Mouse (Mus musculus): ENCODE results near the gene Gm9747. TPM values are rescaled to one million over a fixed set of nuclear protein-coding genes. Genes with fewer than 3 reads are reported as not detected.

Gene Gm9747
- total and polyA plus RNA-seq, 2 experiments = 0.05 TPM; not detected in 1

DNA sequence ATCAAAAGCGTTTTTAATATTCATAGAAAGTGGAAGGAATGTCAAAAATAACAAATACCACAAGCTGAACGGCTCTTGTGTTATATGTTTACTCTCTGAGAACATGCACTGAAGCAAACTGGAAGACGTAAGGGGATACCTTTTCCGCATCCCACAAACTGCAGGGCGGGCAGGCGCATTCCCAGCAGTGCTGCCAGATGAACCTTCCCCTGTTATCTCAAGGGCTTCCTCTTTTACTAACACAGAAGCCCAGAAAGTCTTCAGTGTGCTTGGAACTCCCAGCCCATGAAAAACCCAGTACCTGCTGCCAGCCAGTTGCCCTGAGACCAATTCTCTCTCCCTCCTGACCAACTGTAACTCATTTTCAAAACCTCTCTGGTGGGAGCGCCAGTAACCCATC, 32.3 kb upstream of the Gm9747 start:
- no peaks in the 10 kb centered on the region for H3K27me3 ChIP-seq (ENCODE audit: control insufficient read depth, insufficient read depth, low read length)
- TF ChIP-seq CTCF (IDR thresholded peaks at IDR 0.05; ENCODE audit: low read depth, low read length) = no peak
- TF ChIP-seq POLR2A (IDR thresholded peaks at IDR 0.05; ENCODE audit: extremely low read depth, insufficient read depth, low read length) = no peak
- H3K4me1 ChIP-seq (ENCODE audit: control insufficient read depth, insufficient read depth, low read length) = peaks cover 4% of the 10 kb centered on the region; the same call in 1 of the 2 replicates
- H3K4me3 ChIP-seq (ENCODE audit: insufficient read depth, low read depth, low read length) = no peak overlapping the region
- no peaks in the 10 kb centered on the region for H3K36me3 ChIP-seq (ENCODE audit: control insufficient read depth, insufficient read depth, low read length)
- H3K27ac ChIP-seq (replicated peaks; ENCODE audit: insufficient read depth, low read depth, low read length) = no peak overlapping the region
- H3K9ac ChIP-seq (ENCODE audit: low read depth, low read length) = no peak overlapping the region
- H3K79me2 ChIP-seq (ENCODE audit: control insufficient read depth, insufficient read depth, low read length) = no peaks in the 10 kb centered on the region
- no peak for DNase-seq (ENCODE audit: extremely low read depth, low read depth, low spot score)
- 79% methylated on average over 7 of the region's 7 CpGs for WGBS

DNA sequence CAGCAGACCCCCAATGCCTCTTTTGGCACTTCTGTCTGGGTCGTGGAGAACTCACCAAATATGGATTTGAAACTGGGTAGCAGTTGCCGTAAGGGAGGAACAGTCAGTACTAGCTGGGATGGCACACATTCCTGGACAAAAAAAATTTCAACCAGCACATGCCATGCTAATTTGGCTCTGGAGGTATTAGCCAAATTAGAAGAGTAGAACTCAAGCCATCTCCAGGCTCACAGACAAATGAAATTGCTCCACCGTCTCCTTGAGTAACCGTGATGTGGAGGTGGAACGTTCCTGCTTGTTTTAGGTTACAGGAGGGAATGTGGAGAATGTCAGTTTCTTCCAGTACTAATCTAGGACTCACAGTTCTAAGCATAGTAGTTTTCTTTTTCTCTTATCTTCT, 25.4 kb upstream of the Gm9747 start:
- H3K36me3 ChIP-seq (ENCODE audit: control insufficient read depth, insufficient read depth, low read length) = no peaks in the 10 kb centered on the region
- H3K27me3 ChIP-seq (ENCODE audit: control insufficient read depth, insufficient read depth, low read length) = no peaks in the 10 kb centered on the region
- no peaks in the 10 kb centered on the region for H3K79me2 ChIP-seq (ENCODE audit: control insufficient read depth, insufficient read depth, low read length)
- H3K27ac ChIP-seq (replicated peaks; ENCODE audit: insufficient read depth, low read depth, low read length) = no peak overlapping the region
- H3K4me1 ChIP-seq (ENCODE audit: control insufficient read depth, insufficient read depth, low read length) = peaks cover 3% of the 10 kb centered on the region; the same call in 1 of the 2 replicates
- H3K9ac ChIP-seq (ENCODE audit: low read depth, low read length) = no peak overlapping the region
- no peak for DNase-seq (ENCODE audit: extremely low read depth, low read depth, low spot score)
- no peak overlapping the region for H3K4me3 ChIP-seq (ENCODE audit: insufficient read depth, low read depth, low read length)
- TF ChIP-seq POLR2A (IDR thresholded peaks at IDR 0.05; ENCODE audit: extremely low read depth, insufficient read depth, low read length) (no peak), CTCF (IDR thresholded peaks at IDR 0.05; ENCODE audit: low read depth, low read length) (no peak)
- WGBS = 88% methylated on average over 5 of the region's 5 CpGs

DNA sequence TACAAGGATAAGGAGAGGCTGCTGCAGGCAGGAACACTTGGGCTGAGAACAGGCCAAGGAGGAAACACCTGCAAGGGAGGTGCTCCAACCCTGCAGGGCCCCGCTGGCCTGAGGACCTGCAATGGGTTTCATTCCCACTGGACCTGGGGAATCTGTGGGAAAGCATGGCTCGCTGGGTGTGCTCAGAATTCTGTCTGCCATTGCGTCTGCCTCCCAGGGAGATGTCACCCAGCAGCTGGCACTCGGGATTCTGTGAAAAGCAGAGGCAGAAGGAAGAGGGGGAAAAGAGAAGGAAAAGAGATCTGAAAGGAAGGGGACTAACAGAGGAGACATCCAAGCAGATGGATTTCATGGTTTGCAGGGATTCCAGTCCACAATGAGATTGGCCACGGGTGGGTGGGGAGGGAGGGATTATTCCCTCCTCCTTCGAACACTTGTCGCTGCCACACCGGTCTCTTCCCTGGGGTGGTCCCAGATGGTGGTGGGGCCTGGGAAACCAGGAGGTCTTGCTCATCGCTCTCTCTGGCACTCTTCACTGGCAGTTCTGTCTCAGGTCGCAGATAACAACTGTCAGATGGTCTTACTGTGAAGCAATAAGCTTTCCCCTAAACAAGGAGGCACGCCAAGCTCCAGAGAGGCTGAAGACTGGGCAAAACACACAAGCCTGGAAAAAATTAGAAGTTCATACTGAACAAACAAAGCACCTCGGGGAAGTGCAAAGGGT, 12.1 kb upstream of the Gm9747 start:
- DNase-seq (ENCODE audit: extremely low read depth, low read depth, low spot score) = no peak
- Histone ChIP-seq H3K27ac (replicated peaks; ENCODE audit: insufficient read depth, low read depth, low read length) (no peak overlapping the region), H3K79me2 (ENCODE audit: control insufficient read depth, insufficient read depth, low read length) (no peaks in the 10 kb centered on the region), H3K4me3 (ENCODE audit: insufficient read depth, low read depth, low read length) (no peak overlapping the region), H3K4me1 (ENCODE audit: control insufficient read depth, insufficient read depth, low read length) (no peaks in the 10 kb centered on the region), H3K36me3 (ENCODE audit: control insufficient read depth, insufficient read depth, low read length) (no peaks in the 10 kb centered on the region), H3K9ac (ENCODE audit: low read depth, low read length) (no peak overlapping the region), H3K27me3 (ENCODE audit: control insufficient read depth, insufficient read depth, low read length) (no peaks in the 10 kb centered on the region)
- 80% methylated on average over 12 of the region's 12 CpGs for WGBS
- TF ChIP-seq CTCF (IDR thresholded peaks at IDR 0.05; ENCODE audit: low read depth, low read length) (no peak), POLR2A (IDR thresholded peaks at IDR 0.05; ENCODE audit: extremely low read depth, insufficient read depth, low read length) (no peak)

DNA sequence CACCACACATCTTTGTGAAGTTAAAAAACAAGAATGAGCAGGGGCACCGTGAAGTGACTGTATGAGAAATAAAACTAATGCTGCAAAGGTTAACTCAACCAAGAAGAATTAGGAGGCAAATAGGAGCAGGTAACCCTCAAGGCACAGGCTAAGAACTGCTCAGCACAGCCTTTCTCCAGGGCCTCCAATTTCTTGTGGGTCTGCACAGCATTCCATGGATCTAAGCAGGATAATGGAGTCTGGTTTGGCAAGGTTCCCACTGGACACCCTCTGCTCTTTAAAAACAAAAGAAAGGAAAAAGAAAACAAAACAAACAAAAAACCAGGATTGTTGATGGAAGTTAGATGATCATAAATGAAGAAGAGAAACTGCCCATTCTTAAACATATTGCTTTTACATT, 11.4 kb upstream of the Gm9747 start:
- no peak overlapping the region for H3K4me3 ChIP-seq (ENCODE audit: insufficient read depth, low read depth, low read length)
- no peaks in the 10 kb centered on the region for H3K27me3 ChIP-seq (ENCODE audit: control insufficient read depth, insufficient read depth, low read length)
- no peaks in the 10 kb centered on the region for H3K4me1 ChIP-seq (ENCODE audit: control insufficient read depth, insufficient read depth, low read length)
- no peaks in the 10 kb centered on the region for H3K36me3 ChIP-seq (ENCODE audit: control insufficient read depth, insufficient read depth, low read length)
- 97% methylated on average over 1 of the region's 1 CpGs for WGBS
- TF ChIP-seq CTCF (IDR thresholded peaks at IDR 0.05; ENCODE audit: low read depth, low read length) (no peak), POLR2A (IDR thresholded peaks at IDR 0.05; ENCODE audit: extremely low read depth, insufficient read depth, low read length) (no peak)
- no peak overlapping the region for H3K9ac ChIP-seq (ENCODE audit: low read depth, low read length)
- no peak for DNase-seq (ENCODE audit: extremely low read depth, low read depth, low spot score)
- H3K79me2 ChIP-seq (ENCODE audit: control insufficient read depth, insufficient read depth, low read length) = no peaks in the 10 kb centered on the region
- H3K27ac ChIP-seq (replicated peaks; ENCODE audit: insufficient read depth, low read depth, low read length) = no peak overlapping the region

DNA sequence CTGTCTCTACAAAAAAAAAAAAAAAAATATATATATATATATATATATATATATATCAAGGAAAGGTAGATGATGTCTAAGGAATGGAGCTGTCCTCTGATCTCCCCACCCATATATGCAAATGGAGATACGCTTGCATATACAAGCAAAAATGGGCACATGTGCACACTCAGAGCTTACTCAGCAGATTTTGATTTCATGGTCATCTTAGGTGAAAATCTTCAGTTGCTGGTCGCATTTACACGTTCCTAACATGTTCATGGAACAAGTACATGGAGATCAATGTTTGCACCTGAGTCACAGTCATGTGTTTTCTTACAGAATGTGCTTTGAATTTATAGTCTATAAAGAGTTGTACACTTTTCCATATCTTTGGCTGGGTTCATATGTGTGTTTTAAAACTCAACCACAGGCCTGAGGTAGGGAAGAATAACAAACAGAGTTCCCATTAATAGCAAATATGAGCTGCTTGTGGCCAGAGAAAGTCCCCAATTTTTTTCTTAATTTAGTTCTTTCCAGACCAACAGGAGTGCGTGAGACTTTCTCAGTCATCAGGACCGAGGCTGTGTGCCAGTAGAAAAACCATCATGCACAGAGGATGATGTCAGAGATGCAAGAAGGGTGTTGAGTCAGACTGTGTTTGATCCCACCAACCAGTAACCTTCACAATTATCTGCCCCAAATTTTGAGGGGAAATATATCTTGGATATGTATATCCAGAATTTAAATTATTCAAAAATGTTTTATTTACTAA, 9.7 kb upstream of the Gm9747 start:
- Histone ChIP-seq H3K4me3 (ENCODE audit: insufficient read depth, low read depth, low read length) (no peak overlapping the region), H3K4me1 (ENCODE audit: control insufficient read depth, insufficient read depth, low read length) (no peaks in the 10 kb centered on the region), H3K9ac (ENCODE audit: low read depth, low read length) (no peak overlapping the region), H3K36me3 (ENCODE audit: control insufficient read depth, insufficient read depth, low read length) (no peaks in the 10 kb centered on the region), H3K79me2 (ENCODE audit: control insufficient read depth, insufficient read depth, low read length) (no peaks in the 10 kb centered on the region), H3K27me3 (ENCODE audit: control insufficient read depth, insufficient read depth, low read length) (no peaks in the 10 kb centered on the region), H3K27ac (replicated peaks; ENCODE audit: insufficient read depth, low read depth, low read length) (no peak overlapping the region)
- DNase-seq (ENCODE audit: extremely low read depth, low read depth, low spot score) = no peak
- 90% methylated on average over 5 of the region's 5 CpGs for WGBS
- no peak for TF ChIP-seq POLR2A (IDR thresholded peaks at IDR 0.05; ENCODE audit: extremely low read depth, insufficient read depth, low read length)
- TF ChIP-seq CTCF (IDR thresholded peaks at IDR 0.05; ENCODE audit: low read depth, low read length) = no peak

DNA sequence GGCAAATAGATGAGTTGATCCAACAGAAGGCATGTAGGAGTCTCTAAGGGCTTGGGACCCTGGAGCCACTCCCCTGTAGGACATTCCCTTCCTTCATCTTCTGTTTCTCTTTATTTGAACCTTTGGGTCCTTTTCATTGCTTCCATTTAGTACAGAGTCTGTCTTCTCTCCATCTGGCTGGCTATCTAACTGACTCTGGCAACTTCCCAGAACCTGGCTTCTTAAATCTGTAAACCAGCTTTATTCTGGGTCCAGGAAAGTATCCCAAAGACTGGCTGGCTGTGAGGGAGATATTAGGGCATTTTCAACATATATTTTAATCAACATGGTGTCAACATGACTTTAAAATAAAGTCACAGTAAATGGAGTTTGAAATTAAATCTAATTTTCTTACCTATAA, 4.1 kb upstream of the Gm9747 start:
- Histone ChIP-seq H3K79me2 (ENCODE audit: control insufficient read depth, insufficient read depth, low read length) (no peaks in the 10 kb centered on the region), H3K27me3 (ENCODE audit: control insufficient read depth, insufficient read depth, low read length) (no peaks in the 10 kb centered on the region), H3K27ac (replicated peaks; ENCODE audit: insufficient read depth, low read depth, low read length) (no peak overlapping the region), H3K9ac (ENCODE audit: low read depth, low read length) (no peak overlapping the region), H3K4me1 (ENCODE audit: control insufficient read depth, insufficient read depth, low read length) (no peaks in the 10 kb centered on the region), H3K4me3 (ENCODE audit: insufficient read depth, low read depth, low read length) (no peak overlapping the region), H3K36me3 (ENCODE audit: control insufficient read depth, insufficient read depth, low read length) (no peaks in the 10 kb centered on the region)
- TF ChIP-seq CTCF (IDR thresholded peaks at IDR 0.05; ENCODE audit: low read depth, low read length) (no peak), POLR2A (IDR thresholded peaks at IDR 0.05; ENCODE audit: extremely low read depth, insufficient read depth, low read length) (no peak)
- no peak for DNase-seq (ENCODE audit: extremely low read depth, low read depth, low spot score)
